Mouse (Mus musculus) right cerebral cortex, postnatal 4 days (tissue): ENCODE results near the gene C1qtnf7.
A peak's percentile ranks its signal among the peaks of the same experiment; 100 is the strongest.

Experiments used
- DNase-seq: peaks from one replicate; pipeline ENCODE4 v3.0.0-alpha.2; 2022

Gene C1qtnf7

GRCm38 (mm10) chr5:43621575-43622299, 106.4 kb downstream of the C1qtnf7 start:
- DNase-seq, result peak; percentile 62

GRCm38 (mm10) chr5:43625407-43625806, 110.1 kb downstream of the C1qtnf7 start:
- no peak for DNase-seq

GRCm38 (mm10) chr5:43634071-43634601, 118.8 kb downstream of the C1qtnf7 start:
- DNase-seq, result no peak

GRCm38 (mm10) chr5:43634602-43635081, 119.3 kb downstream of the C1qtnf7 start:
- DNase-seq, result no peak

- DNase-seq, result no peak
Measured at GRCm38 (mm10) chr5:43645020-43645419, 129.7 kb downstream of the C1qtnf7 start.

GRCm38 (mm10) chr5:43647098-43647774, 131.9 kb downstream of the C1qtnf7 start:
- DNase-seq, result no peak

- no peak for DNase-seq
Measured at GRCm38 (mm10) chr5:43661498-43661897, 146.2 kb downstream of the C1qtnf7 start.

- peak; percentile 31 for DNase-seq
Measured at GRCm38 (mm10) chr5:43661997-43662961, 146.9 kb downstream of the C1qtnf7 start, which contains the start of gene Cc2d2a. Gene Cc2d2a, plus strand, starts transcription at chr5:43662346.

GRCm38 (mm10) chr5:43663531-43663930, 148.2 kb downstream of the C1qtnf7 start:
- DNase-seq, result no peak

- no peak for DNase-seq
Measured at GRCm38 (mm10) chr5:43665144-43665543, 149.8 kb downstream of the C1qtnf7 start.
